Mouse (Mus musculus): ENCODE measurements at regions not wholly inside any gene's neighbourhood (a gene's known extent, or its start where the extent isn't known, plus 50 kb on each side); places are given as distances from the start of the nearest gene placed in this dataset.

DNA sequence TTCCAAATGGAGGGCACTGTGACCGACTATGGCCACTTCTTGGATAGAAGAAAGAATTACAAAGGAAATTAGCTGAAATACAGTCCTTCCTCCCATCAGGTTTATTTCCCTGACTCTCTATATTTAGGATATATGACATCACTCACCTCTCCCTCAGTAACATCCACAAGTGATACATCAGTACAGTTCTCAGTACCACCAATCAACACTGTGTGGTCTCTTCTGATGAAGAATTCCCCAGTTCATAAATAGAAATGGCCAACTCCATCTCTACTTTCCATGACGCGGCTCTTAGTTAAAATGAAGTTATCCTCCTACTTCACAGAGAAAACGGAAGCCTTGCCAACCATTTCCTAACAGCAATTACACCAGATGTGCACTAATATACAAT lies 208.3 kb upstream of the Dio2 start:
- DNase-seq (ENCODE audit: low read depth, low spot score), result no peak

DNA sequence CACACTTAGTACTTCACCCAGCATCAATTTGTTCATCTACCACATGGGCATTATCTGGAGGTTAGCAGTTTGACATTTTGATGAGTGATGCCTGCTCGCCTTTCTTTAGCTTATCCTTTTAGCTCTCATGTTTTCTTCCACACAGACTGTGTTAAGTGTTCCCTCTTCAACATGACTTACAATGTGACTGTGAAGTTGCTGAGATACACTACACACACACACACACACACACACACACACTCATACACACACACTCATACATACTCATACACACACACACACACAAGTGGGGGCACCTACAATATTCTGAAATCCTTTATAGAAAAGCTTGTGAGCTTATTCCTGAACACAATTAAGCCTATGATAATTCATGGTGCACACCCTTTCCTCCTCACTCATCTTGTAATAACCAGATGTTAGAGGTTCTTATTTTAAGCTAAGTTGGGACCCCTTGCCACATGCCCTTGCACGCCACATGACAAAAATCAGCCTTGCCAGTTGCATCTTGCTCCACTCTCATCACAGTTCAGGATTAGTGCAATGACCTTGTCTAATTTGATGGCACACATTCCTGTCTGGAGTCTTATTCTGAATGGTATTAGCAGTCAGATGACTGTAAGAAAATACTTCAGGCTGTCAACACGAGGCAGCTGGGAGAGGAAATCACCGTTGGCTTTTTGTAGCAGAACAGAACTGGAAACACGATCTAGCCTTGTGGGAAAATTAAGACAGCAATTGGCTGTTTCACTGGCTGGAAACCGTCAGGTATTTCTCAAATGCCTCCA lies 207.7 kb upstream of the Dio2 start:
- peak; percentile 4 for DNase-seq (ENCODE audit: low read depth, low spot score)

DNA sequence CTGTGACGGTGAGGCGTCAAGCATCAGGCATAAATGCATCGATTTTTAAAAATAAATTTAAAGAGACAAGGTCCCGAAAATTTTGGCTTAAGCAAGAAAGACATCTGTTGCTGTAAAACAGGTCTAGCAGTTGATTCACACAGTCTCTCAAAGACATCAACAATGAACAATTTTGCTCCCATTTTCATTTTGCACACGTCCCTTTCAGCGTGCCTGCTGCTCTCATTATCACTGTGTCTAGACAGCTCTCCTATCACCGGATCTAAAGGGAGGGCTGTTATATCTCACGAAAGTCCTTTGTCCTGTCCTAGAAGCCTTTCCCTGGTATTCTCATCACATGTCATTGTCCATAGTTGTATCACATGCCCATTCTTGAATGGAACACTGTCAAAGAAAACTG lies 194.4 kb upstream of the Dio2 start:
- DNase-seq (ENCODE audit: low read depth, low spot score), result no peak

DNA sequence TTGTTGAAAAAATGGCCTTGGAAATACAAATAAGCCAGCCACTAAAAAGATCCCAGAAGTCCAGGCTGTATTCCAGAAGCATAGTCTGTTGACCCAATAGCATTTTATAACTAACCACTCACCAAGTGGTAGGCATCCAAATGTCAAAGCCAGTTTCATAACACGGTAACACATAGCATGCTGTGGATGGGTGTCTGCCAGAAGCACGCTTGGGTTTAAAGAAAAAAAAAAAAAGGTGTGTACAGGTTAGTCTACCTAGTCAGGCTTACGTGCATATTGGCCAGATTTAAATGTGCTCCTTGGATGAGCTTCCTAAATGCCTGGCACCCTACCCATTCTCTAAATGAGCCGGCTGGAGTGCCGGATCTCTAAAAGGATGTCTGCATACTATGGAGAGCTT lies 194.0 kb upstream of the Dio2 start:
- DNase-seq (ENCODE audit: low read depth, low spot score), result no peak

DNA sequence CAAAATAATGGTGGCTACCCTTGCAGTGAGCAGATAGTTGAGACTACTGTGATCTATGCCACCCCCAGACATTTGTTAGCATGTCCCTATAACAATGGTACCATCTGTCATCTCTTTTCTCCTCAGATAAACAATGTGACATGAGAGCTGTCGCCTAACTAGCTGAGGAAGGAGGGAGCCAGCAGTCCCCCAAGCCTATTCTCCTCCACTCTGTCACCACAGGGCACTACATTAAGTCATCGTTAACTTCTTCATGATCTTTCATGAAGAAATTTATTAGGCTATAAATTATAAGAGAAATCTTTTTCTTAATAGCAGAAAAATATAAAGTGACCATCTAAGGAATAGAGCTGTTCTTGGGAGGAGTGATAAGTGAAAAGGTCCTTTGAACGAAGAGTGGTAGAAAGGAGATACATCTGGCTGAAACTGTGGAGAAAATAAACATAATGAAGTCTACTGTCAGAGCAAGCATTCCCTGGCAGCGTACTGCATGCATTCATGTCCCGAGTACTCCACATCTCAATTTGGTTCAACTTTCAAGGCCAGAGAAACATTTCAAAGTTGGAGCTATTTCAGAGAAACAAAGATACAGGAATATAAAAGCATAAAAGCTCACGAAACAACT lies 192.0 kb upstream of the Dio2 start:
- DNase-seq (ENCODE audit: low read depth, low spot score), result no peak

DNA sequence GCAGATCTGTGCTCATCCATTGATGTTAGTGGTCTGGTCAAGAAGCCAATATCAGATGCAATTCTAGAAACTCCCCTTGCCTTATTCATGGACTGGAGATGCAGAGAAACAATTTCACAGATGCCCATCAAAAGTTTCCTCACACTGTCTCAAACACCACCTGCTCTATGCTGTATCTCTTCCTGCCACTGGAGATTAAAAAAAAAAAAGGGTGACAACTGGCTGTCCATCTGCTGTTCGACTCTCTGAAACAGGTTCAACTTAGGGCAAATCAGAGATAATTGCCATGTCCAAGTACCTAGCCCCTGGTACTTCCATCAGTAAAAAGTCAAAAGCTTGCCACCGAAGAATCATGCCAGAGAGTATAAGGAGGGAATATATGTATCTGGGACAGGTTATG lies 185.4 kb upstream of the Dio2 start:
- no peak for DNase-seq (ENCODE audit: low read depth, low spot score)

DNA sequence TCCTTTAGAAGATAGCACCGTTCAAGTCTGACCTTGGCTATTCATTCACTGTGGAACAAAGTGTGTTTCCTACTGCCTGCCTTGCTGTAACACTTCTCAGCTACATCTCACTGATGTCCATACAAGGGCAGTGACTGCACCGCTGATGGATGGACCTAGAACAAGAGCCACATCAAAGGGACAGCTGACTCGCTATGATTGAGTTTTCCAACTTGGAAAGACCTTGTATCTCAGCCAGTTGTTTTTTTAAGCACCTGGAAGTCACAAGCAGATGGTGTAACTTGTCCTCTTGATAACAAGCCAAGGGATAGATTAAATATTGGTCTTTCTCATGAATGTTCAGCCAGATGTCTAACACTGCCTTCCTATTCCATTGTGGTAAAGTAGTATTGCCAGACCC lies 184.9 kb upstream of the Dio2 start:
- DNase-seq (ENCODE audit: low read depth, low spot score), result no peak

DNA sequence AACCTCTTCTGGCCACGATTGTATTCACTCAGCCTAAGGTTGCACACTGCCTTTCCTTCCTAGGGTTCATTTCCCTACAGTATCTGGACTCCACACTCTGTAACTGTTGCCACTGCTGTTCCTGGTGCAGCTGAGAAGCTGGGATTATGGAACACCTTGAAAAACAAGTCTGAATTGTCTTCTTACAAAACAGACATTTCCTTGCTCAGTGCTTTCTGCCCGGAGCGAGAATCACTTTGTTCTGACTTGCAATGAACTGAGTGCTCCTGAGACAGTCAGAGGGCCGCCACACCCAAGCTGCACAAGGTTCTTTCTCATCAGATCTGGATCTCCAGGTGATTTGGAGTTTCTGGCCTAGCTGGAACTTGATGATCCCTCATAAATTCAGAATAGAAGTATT lies 183.0 kb upstream of the Dio2 start:
- DNase-seq (ENCODE audit: low read depth, low spot score), result no peak

DNA sequence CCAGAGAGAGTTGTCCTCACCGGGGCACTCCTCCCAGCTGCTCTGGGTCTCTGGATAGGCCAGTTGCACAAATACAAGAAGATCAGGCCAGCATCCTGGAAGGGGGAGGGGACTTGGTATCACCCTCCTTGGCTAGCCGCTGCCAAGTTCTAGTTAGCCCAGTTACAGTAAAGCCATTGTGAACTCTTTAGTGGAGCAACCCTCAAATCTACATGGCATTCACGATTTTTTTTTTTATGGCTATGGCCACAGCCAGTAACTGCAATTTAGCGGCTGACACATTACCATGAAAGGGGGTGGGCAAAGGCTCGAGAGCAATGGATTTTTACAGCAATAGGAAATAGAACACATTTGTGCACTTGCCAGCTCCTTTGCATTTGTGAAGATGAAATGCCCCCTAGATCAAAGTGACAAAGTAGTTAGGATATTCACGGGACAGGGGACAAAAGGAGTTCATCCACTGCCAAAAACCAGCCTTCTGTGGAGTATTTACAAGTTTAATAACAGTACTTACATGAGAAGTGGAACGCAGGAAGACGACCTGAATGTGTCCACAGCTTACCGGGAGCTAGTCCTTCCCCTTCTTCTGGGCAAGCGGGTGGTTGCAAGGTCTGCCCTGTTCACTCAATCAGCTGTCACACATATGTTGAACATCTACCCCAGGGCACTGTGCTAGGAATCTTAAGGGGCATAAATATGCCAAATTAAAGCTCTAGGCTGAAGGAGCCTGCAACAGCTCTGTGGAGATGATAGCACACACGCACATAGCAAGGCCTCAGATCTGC lies 177.9 kb upstream of the Dio2 start:
- DNase-seq (ENCODE audit: low read depth, low spot score), result no peak

DNA sequence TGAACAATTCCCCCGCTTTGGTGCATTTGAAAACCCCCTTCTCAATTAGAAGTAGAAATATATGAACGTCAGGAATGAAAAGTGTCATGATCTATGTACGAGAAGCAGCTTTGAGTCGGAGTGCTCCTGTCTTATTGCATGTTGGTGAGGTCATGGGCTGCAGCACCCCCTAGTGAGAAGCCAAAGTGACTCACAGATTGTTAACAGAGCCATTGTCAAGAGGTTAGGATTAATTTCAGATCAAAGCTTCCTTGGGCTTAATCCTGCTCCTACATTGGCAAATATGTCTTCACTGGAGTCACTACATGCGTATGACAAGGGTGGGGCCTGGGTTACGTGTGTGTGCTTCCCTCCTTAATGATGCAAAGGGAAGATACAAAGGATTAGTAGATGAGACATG lies 165.8 kb upstream of the Dio2 start:
- DNase-seq (ENCODE audit: low read depth, low spot score), result no peak

DNA sequence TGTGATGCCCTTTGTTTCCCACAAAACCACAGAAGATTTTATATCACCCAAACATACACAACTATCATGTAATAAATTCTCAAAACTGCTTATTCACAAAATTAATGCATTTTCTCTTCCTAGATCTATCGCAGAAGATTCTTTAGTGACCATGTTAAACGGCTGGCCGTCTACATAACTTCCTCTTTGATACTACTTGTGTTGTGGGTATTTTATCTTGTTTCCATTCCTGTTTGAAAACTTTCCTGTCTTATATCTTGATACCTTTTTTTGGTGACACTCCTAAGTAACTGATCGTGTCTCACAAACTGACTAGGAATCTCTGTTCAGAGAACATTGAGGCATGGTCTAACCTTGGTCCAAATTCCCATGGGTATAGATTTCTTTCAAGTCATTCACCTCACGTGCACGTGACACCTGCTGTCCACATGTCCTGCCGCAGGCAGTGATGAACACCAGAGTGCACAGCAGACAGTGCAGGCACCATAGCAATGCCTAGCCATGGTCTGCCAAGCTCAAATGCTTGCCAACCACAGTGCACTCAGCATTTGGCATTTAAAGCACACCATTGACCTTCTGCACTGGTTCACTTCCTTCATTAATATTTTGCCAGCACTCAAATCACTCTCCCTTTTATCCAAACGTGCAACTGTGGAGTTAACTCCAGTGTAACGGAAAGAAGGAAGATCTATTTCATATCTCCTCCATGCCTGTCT lies 155.6 kb upstream of the Dio2 start:
- no peak for DNase-seq (ENCODE audit: low read depth, low spot score)

DNA sequence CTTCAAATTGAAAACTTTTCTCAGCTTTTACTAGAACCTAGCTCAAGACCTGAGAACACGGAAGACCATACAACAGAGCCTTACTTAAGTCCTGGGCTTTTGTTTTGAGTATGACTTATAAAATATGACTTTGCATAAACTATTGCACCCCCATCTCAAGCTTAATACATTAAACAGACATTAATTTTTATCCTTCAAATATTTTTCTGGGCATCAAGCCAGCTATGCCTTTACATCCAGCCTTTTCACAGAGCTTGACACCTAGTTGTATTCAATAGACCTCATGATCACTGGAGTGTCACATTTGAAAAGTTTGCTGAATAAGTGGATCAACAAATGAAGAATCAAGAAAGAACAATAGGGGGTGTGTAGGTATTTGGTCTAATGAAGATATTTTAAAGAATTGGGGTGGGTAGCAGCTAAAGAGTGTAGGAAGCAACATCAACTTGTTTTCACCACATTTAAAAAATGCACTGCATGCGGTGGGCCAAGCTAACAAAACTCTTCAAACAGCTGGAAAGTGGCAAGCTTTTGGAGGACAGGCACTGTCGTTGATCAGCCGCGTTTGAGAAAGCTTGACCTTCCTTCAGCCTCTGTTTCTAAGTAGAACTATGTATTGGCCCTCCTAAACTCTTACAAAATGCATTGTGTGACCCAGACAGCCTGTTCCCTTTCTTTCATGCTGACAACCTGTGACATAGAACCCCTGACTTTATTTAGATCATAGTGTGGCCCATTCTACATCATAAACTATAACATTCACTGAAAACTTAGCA lies 138.2 kb upstream of the Dio2 start:
- DNase-seq (ENCODE audit: low read depth, low spot score), result no peak

DNA sequence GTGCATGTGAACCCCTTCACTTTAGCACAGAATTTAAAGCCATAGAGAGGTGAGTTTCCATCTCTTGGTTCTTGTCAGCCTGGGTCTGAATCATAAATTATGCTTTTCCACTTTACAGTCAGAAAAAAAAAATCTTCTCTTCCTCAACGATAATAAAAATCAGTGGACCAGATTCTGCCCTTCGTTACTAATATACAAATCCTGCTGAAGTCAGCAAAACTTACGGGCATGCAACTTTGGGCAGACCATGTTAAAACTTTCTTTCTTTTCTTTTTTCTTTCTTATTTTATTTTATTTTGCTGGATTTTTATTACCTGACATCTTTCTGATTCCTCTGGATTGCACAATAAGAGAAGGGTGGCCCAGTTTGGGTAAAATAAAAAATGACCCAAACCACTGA lies 136.6 kb upstream of the Dio2 start:
- DNase-seq (ENCODE audit: low read depth, low spot score), result no peak

DNA sequence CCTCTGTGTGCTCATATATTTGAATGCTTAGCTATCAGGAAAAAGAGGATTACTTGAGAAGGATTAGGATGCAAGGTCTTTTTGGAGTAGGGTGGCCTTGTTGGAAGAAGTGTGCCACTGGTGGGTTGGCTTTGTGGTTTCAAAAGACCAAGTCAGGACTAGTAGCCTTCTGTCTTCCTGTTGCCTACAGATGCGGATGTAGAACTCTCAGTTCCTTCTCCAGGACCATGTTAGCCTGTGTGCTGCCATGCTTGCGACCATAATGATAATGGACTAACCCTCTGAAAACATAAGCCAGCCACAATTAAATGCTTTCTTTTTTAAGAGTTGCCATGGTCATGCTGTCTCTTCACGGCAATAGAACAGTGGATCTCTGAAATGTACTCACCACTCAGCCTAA lies 135.7 kb upstream of the Dio2 start:
- DNase-seq (ENCODE audit: low read depth, low spot score), result no peak

DNA sequence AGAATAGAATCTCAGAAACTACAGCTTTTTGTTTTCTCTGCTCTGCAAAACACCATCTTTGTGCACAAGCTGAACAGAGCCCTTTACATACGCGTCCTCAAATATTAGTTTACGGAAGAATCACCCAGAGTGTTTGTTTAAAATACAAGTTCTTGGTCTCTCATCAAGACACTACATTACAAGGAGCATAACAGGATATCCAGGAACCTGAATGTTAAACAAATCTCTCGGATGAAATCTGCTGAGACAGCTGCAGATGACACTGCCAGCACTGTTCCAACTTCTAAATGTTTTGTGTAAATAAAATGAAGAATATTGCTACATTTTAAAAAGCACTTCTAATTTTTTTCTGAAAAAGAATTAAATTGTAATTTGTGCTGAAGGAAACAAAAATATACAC lies 128.4 kb upstream of the Dio2 start:
- no peak for DNase-seq (ENCODE audit: low read depth, low spot score)

DNA sequence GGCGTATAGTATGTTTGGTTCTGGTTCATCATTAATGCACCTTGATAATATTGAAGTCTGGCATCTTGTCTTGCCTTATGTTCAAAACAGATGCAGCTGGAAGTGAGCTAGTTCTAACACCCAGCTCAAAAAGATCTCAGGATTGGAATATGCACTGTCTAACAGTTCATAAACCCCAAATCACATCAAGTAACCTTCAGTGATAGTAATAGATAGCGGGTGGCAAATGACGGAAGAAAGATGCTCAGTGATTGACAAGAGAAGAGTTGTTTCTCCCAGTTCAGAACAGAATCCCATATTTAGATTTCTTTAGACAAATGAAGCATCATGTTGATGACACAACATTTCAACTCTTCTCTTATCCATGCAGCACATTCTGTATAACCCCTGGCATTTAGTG lies 124.4 kb upstream of the Dio2 start:
- DNase-seq (ENCODE audit: low read depth, low spot score), result no peak

DNA sequence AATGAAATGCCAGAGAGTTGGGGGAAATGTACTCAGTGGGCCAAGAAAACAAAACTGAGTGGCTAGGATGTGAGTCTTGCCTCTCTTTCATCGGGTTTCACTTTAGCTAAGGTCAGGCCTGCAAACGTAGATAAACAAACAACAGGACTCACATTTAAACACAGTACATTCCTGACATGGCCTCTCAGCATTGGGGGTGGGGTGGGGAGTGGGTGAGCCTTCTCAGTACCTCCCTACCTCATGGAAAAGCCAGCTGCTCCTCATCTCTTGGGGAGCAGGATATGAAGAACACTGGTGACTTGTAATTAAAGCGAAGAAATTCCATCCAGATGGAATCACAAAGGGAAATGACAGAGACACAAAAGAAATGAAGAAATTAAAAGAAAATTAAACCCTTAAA lies 119.5 kb upstream of the Dio2 start:
- peak; percentile 6 for DNase-seq (ENCODE audit: low read depth, low spot score)

DNA sequence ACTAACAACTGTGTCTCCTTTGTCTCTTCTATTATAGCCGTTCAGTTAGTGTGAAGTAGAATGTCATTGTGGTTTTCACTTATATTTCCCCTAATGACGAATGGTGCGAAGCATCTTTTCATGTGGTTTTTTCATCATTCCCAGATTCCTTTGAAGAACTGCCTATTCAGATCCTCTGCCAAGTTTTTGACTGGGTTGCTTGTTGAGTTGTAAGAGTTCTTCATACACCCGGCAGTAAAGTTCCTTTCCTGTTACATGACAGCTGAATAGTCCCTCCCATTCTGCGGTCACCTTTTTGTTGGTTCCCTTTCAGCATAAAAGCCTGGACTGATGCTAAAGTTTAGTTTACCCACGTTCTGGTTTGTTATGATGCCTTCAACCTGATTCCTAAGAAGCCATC lies 72.4 kb upstream of the Dio2 start:
- no peak for DNase-seq (ENCODE audit: low read depth, low spot score)

DNA sequence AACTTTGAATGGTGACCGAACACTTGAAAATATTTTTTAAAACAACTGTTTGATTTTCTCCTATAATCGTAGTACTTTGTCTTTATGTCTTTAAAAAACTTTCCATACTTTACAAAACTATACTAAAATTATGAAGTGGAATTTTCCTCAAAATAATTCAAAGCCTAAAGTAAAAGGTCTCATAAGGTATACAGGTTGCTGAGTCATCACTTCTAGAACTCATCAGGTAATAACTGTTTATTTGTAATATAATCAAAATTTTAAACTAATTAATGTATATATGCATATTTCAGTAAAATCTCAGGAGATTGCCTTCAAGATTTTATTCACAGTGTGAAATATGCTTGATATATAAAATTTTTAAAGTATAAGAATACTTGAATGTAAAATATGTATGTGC lies 52.3 kb upstream of the Dio2 start:
- no peak for DNase-seq (ENCODE audit: low read depth, low spot score)
